Mouse (Mus musculus) neural tube, embryonic 12.5 days (tissue): Measurements from ENCODE around the gene Gm3183. TPM values are rescaled to one million over a fixed set of nuclear protein-coding genes. Genes with fewer than 3 reads are reported as not detected.
"Not testable (repeated sequence)": the region's sequence is repeated elsewhere in the genome, so short reads cannot be mapped to it uniquely, and the experiment has no call there.

Experiments used
- ATAC-seq: fragments of 200-750 bp; cut with Nextera tagmentation; 2 replicates; pipeline ENCODE4 v1.8.0; 2017; ENCODE audit warnings: low read depth, mild to moderate bottlenecking, moderate TSS enrichment, moderate library complexity; ENCODE audit not compliant: low FRiP score
- H3K27ac ChIP-seq: fragments of 300-500 bp; sonication (generic); 2 replicates; pipeline ENCODE4 v1.5.1; 2016
- H3K27me3 ChIP-seq: fragments of 300-500 bp; sonication (generic); replicated peaks from 2 replicates; pipeline ENCODE4 v1.6.1; 2016; ENCODE audit warnings: mild to moderate bottlenecking
- H3K36me3 ChIP-seq: fragments of 300-500 bp; sonication (generic); 2 replicates; pipeline ENCODE4 v1.6.1; 2016; ENCODE audit warnings: mild to moderate bottlenecking
- H3K4me1 ChIP-seq: fragments of 300-500 bp; sonication (generic); 2 replicates; pipeline ENCODE4 v1.6.1; 2016
- H3K4me2 ChIP-seq: fragments of 300-500 bp; sonication (generic); replicated peaks from 2 replicates; pipeline ENCODE4 v1.6.1; 2016; ENCODE audit warnings: mild to moderate bottlenecking
- H3K4me3 ChIP-seq: fragments of 300-500 bp; sonication (generic); 2 replicates; pipeline ENCODE4 v1.5.1; 2016
- H3K9ac ChIP-seq: fragments of 300-500 bp; sonication (generic); 2 replicates; pipeline ENCODE4 v1.6.1; 2016; ENCODE audit warnings: mild to moderate bottlenecking
- H3K9me3 ChIP-seq: fragments of 300-500 bp; sonication (generic); 2 replicates; pipeline ENCODE4 v1.6.1; 2016; ENCODE audit warnings: mild to moderate bottlenecking
- WGBS: fragments of 180-500 bp; shearing (Covaris S2); methylation state at CpG from one replicate; pipeline ENCODE4 v1.1.7; 2016; 5-methylcytosine and 5-hydroxymethylcytosine counted together
- polyA plus RNA-seq: library from polyadenylated mRNA; unstranded; fragments of >200 nt; fragmentation: Nextera tagmentation; extraction: Ambion mirVana; gene quantifications from 2 replicates; pipeline ENCODE4 v1.2.1, GENCODE M21; 2016

Gene Gm3183
- not detected in 2 replicates for polyA plus RNA-seq

DNA sequence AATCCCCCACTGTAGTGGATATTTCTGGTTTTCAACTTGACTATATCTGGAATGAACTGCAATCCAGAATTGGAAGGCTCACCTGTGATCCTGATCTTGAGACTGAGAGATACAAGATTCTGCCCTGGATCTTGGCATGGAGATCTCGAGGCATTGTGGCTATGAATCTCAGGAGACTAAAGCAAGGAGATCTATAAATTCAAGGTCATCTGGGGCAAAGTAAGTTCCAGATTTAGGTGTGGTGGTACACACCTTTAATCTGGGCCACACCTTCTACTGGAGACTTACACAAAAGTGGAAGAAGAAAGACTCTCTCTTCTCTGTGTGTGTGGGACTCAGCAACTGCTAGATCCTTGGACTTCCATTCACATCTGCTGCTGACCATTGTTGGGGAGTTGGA, at the start of gene Gm3183:
Gene Gm3183 (plus strand): TSS at position 301 of the 400 bp plus-strand sequence.
- not testable (repeated sequence) for H3K4me2 ChIP-seq, H3K4me3 ChIP-seq, H3K4me1 ChIP-seq, H3K9me3 ChIP-seq, ATAC-seq, H3K27ac ChIP-seq, H3K36me3 ChIP-seq, H3K9ac ChIP-seq, H3K27me3 ChIP-seq
- WGBS: no CpG with 5 or more reads among the region's 1 CpGs

Other genes starting within 250 kb of the Gm3183 start
- gene Gm3147, start 249.1 kb upstream of the Gm3183 start, polyA plus RNA-seq: not detected in 2 replicates
- gene Gm6509, start 241.5 kb upstream of the Gm3183 start, polyA plus RNA-seq: not detected in 2 replicates
- not detected in 2 replicates for gene Gm6205, start 217.1 kb upstream of the Gm3183 start, polyA plus RNA-seq
- not detected in 2 replicates for gene Gm6367, start 123.2 kb downstream of the Gm3183 start, polyA plus RNA-seq
- not detected in 2 replicates for gene Gm7942, start 241.5 kb downstream of the Gm3183 start, polyA plus RNA-seq